8 mouse cellular contexts compared by ENCODE assay signal in the genomic region with DNA sequence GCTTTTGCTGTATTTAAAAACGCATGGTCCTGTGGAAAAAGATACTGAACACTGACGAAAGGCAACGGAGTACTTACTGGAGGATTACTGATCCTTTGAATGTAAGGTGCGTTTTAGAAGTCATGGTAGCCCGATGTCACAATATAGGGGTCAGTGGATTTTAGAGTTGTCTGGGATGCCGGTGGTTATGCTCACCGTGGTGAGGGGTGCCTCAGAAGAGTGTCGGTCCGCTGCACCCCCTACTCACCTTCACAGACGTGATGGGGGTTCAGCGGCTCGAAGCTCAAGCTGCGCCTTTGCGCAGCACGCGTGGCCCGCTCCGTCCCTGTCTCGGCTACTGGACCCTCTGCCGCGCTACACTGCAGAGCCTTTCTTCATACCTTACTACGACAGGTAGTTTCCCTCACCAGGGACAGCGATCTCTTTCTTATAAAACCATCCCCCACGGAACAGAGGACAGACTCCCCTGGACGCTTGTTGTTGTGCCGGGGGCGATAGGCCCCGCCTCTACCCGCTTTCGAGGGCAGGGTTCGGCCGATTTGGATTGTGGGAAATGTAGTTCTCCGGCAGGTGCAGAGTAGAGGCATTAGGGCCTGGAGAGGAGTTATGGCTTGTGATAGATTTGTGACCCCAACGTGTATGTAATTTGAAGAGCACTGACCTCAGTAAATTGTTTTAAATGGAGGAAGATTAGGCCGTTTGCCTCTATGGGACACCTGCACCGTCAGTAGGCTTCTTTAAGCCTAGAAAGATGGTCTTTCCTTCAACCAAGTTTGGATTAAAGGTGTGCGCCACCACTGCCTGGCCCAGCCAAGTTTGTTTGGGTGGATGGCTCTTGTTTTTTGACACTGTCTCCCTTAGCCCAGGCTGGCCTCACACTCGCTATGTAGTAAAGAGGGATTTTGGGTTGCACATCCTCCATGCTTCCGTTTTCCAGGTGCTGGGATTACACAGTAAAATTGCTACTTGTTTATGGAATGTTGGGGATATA. TPM values are rescaled to one million over a fixed set of nuclear protein-coding genes. Genes with fewer than 3 reads are reported as not detected.
A peak's percentile ranks its signal among the peaks of the same experiment; 100 is the strongest.
DNase-seq lines count a peak whose midpoint lies in the region; TF ChIP-seq lines count a peak whose summit lies in the region.

A gene (minus strand): TSS at position 516 of the 991 bp plus-strand sequence.

- peak; percentile 87 for TF ChIP-seq POLR2A in cortical plate, adult 2 months (IDR thresholded peaks at IDR 0.05; ENCODE audit: extremely low read depth, insufficient read depth, low read length)

- peak within 1 kb of the TSS; percentile 60 for H3K4me3 ChIP-seq in cortical plate, adult 2 months (ENCODE audit: insufficient read depth, low read length)
- H3K4me3 ChIP-seq in megakaryocyte, embryonic 14.5 days (replicated peaks) = peak within 1 kb of the TSS; percentile 93

- DNase-seq in adipocyte (ENCODE audit: low spot score) = peak; percentile 80
- peak; percentile 46 to 66 for DNase-seq in gastrocnemius, adult 8-10 months (ENCODE audit: low spot score in 2 of 2)
- DNase-seq in induced T-regulatory cell, adult 2 months (ENCODE audit: low read depth) = peak; percentile 86
- DNase-seq in left cerebral cortex, adult 9 months (ENCODE audit: low spot score in 2 of 2) = peak; percentile 53 to 84
- peak; percentile 88 for DNase-seq in right cerebral cortex, postnatal 10 days (ENCODE audit: low spot score in 2 of 2)
- peak; percentile 75 to 78 for DNase-seq in urinary bladder, postnatal 36 days (ENCODE audit: low spot score in 2 of 2)

- no peaks in the 10 kb centered on the region for H3K9me3 ChIP-seq in megakaryocyte, embryonic 14.5 days

- no peak within 1 kb of the TSS for H3K27ac ChIP-seq in cortical plate, adult 2 months (ENCODE audit: insufficient read depth, low read length)

- no peaks in the 10 kb centered on the region for H3K4me1 ChIP-seq in cortical plate, adult 2 months (ENCODE audit: control insufficient read depth, insufficient read depth, low read length)
- H3K4me1 ChIP-seq in megakaryocyte, embryonic 14.5 days = peaks cover 20% of the 10 kb centered on the region

- H3K36me3 ChIP-seq in megakaryocyte, embryonic 14.5 days (replicated peaks; ENCODE audit: low read length) = peaks cover 42% of the 10 kb centered on the region

- no peak for TF ChIP-seq CTCF in cortical plate, adult 2 months (IDR thresholded peaks at IDR 0.05; ENCODE audit: extremely low read depth, insufficient read depth, low read length)

- peaks cover 4% of the 10 kb centered on the region for H3K27me3 ChIP-seq in megakaryocyte, embryonic 14.5 days (replicated peaks)

RNA-seq across cellular contexts. Expression of the gene that starts here (rescaled TPM):
- 6.8 and 8.2 TPM in 2 replicates for polyA plus RNA-seq in cortical plate, adult 2 months (2012; rRNA removed)
- 10 to 100 TPM; 17.2 to 20.8 (median 19.4) TPM for total RNA-seq in gastrocnemius, adult 8-10 months (2022)
- polyA plus RNA-seq in megakaryocyte, embryonic 14.5 days (2012; ENCODE audit: insufficient read depth, low replicate concordance) = 0.92 and 3.9 TPM in 2 replicates
